In genomic region chr1:155112118-155112517, GRCm38 (mm10) we compare ENCODE assay signal across 26 mouse cellular contexts. TPM values are rescaled to one million over a fixed set of nuclear protein-coding genes. Genes with fewer than 3 reads are reported as not detected.
DNase-seq lines count a peak whose midpoint lies in the region; ATAC-seq and TF ChIP-seq lines count a peak whose summit lies in the region.
"Had no signal": no experiment of that assay in that cellular context is flagged by ENCODE, and none has a peak within 500 bp of the region (broad histone marks: within the 10 kb centered on the region; RNA-seq: fewer than 3 reads in every experiment).

No protein-coding gene starts in this region.

- H3K4me3 ChIP-seq in kidney, embryonic 14.5 days (ENCODE audit: low read length): no peak overlapping the region
- H3K4me3 ChIP-seq in kidney, adult 2 months (ENCODE audit: insufficient read depth, low read depth, low read length): no peak overlapping the region
- H3K4me3 ChIP-seq in liver, postnatal 0 days (ENCODE audit: low read depth, low read length): no peak overlapping the region
- no peak overlapping the region for H3K4me3 ChIP-seq in liver, embryonic 11.5 days (ENCODE audit: low read depth, low read length)
- H3K4me3 ChIP-seq: heart, embryonic 12.5 days; hindbrain, embryonic 13.5 days; limb, embryonic 10.5 days; limb, embryonic 15.5 days; neural tube, embryonic 15.5 days had no signal

- no peaks in the 10 kb centered on the region; the same call in 1 of the 2 replicates for H3K27me3 ChIP-seq in kidney, embryonic 14.5 days (ENCODE audit: control insufficient read depth, insufficient read depth, low read length)
- no peaks in the 10 kb centered on the region for H3K27me3 ChIP-seq in kidney, adult 2 months (replicated peaks; ENCODE audit: control insufficient read depth, insufficient read depth, low read length)
- no peaks in the 10 kb centered on the region for H3K27me3 ChIP-seq in liver, postnatal 0 days (ENCODE audit: insufficient read depth, low read length)
- H3K27me3 ChIP-seq in liver, embryonic 11.5 days (replicated peaks; ENCODE audit: control insufficient read depth, insufficient read depth, low read length): peaks cover 10% of the 10 kb centered on the region; the same call in 1 of the 2 replicates
- H3K27me3 ChIP-seq: limb, embryonic 15.5 days; neural tube, embryonic 15.5 days had no signal

- H3K4me2 ChIP-seq in kidney, embryonic 14.5 days (replicated peaks; ENCODE audit: low read depth, low read length): no peak overlapping the region
- H3K4me2 ChIP-seq in liver, postnatal 0 days (ENCODE audit: low read depth, low read length): no peak overlapping the region
- no peak overlapping the region for H3K4me2 ChIP-seq in liver, embryonic 11.5 days
- H3K4me2 ChIP-seq: heart, embryonic 12.5 days; hindbrain, embryonic 13.5 days; limb, embryonic 15.5 days; lung, embryonic 14.5 days; neural tube, embryonic 15.5 days had no signal

- intact Hi-C loops in heart, postnatal 25 days (cut with DNase I): no loop called here

- peak; percentile 75 for DNase-seq in heart, adult 11 months
- DNase-seq in heart, postnatal 25 days (ENCODE audit: low spot score): no peak
- DNase-seq in kidney, adult 2 months: no peak
- DNase-seq in liver, postnatal 0 days: no peak
- DNase-seq in liver, embryonic 11.5 days (ENCODE audit: low spot score): no peak
- DNase-seq: adrenal gland, postnatal 14 days; cerebellum, adult 11 months; cerebellum, adult 9-10 months; cerebellum, postnatal 36 days; gastrocnemius, postnatal 14 days; heart, postnatal 36 days; kidney, adult 18-20 months; layer of hippocampus, adult 9-11 months; lung, embryonic 14.5 days; lung, postnatal 14 days; right cerebral cortex, postnatal 14 days; thymus, postnatal 14 days had no signal

- no peak for TF ChIP-seq EP300 in liver, postnatal 0 days (IDR thresholded peaks at IDR 0.05; ENCODE audit: low read depth)

- no peaks in the 10 kb centered on the region for H3K36me3 ChIP-seq in kidney, embryonic 14.5 days (ENCODE audit: control insufficient read depth, insufficient read depth, low read length)
- no peaks in the 10 kb centered on the region for H3K36me3 ChIP-seq in kidney, adult 2 months (ENCODE audit: control insufficient read depth, insufficient read depth, low read length)
- H3K36me3 ChIP-seq in liver, postnatal 0 days (replicated peaks; ENCODE audit: insufficient read depth, low read length): no peaks in the 10 kb centered on the region
- no peaks in the 10 kb centered on the region for H3K36me3 ChIP-seq in liver, embryonic 11.5 days (ENCODE audit: control insufficient read depth, insufficient read depth, low read length)
- H3K36me3 ChIP-seq: heart, embryonic 12.5 days; hindbrain, embryonic 13.5 days; limb, embryonic 10.5 days; limb, embryonic 15.5 days; neural tube, embryonic 15.5 days had no signal

- peaks cover 8% of the 10 kb centered on the region for H3K4me1 ChIP-seq in kidney, embryonic 14.5 days (ENCODE audit: control insufficient read depth, insufficient read depth, low read length)
- H3K4me1 ChIP-seq in kidney, adult 2 months (ENCODE audit: control insufficient read depth, insufficient read depth, low read length): no peaks in the 10 kb centered on the region
- H3K4me1 ChIP-seq in liver, postnatal 0 days (ENCODE audit: insufficient read depth): peaks cover 5% of the 10 kb centered on the region
- H3K4me1 ChIP-seq in liver, embryonic 11.5 days (replicated peaks; ENCODE audit: control insufficient read depth, insufficient read depth, low read length): peaks cover 8% of the 10 kb centered on the region

- ATAC-seq in kidney, embryonic 14.5 days (ENCODE audit: low FRiP score, low TSS enrichment): peak; percentile 37; the same call in 1 of the 2 replicates
- ATAC-seq in liver, postnatal 0 days: 0 out of 2 replicates have a peak, but pooled peaks have one; percentile 10
- no peak; the same call in 1 of the 2 replicates for ATAC-seq in liver, embryonic 11.5 days (replicated peaks; ENCODE audit: low FRiP score)
- ATAC-seq: CD4-positive, CD25-positive, alpha-beta regulatory T cell, adult 4 months; inflammation-experienced regulatory T-cells, adult 6 months had no signal

- no peaks in the 10 kb centered on the region for H3K9me3 ChIP-seq in kidney, embryonic 14.5 days (ENCODE audit: control insufficient read depth, low read length)
- no peaks in the 10 kb centered on the region for H3K9me3 ChIP-seq in liver, postnatal 0 days (ENCODE audit: low read length)
- no peaks in the 10 kb centered on the region for H3K9me3 ChIP-seq in liver, embryonic 11.5 days (ENCODE audit: control insufficient read depth, low read length)
- H3K9me3 ChIP-seq: heart, embryonic 12.5 days; hindbrain, embryonic 13.5 days; limb, embryonic 10.5 days; limb, embryonic 15.5 days; neural tube, embryonic 15.5 days had no signal

- no peak for TF ChIP-seq POLR2A in kidney, adult 2 months (IDR thresholded peaks at IDR 0.05; ENCODE audit: low read depth, low read length)

- H3K27ac ChIP-seq in kidney, embryonic 14.5 days (ENCODE audit: low read depth, low read length): no peak overlapping the region
- H3K27ac ChIP-seq in kidney, adult 2 months (ENCODE audit: insufficient read depth, low read depth, low read length): no peak overlapping the region
- H3K27ac ChIP-seq in liver, postnatal 0 days (ENCODE audit: low read depth): no peak overlapping the region
- no peak overlapping the region for H3K27ac ChIP-seq in liver, embryonic 11.5 days (ENCODE audit: low read depth, low read length)
- H3K27ac ChIP-seq: hindbrain, embryonic 13.5 days; limb, embryonic 10.5 days; limb, embryonic 15.5 days; liver, embryonic 14.5 days; neural tube, embryonic 15.5 days had no signal

- no peak overlapping the region for H3K9ac ChIP-seq in kidney, embryonic 14.5 days (ENCODE audit: low read depth, low read length)
- H3K9ac ChIP-seq in liver, postnatal 0 days (replicated peaks): no peak overlapping the region
- H3K9ac ChIP-seq in liver, embryonic 11.5 days (ENCODE audit: low read depth, low read length): no peak overlapping the region
- H3K9ac ChIP-seq: heart, embryonic 12.5 days; hindbrain, embryonic 13.5 days; limb, embryonic 15.5 days; liver, embryonic 14.5 days; lung, embryonic 14.5 days; neural tube, embryonic 15.5 days had no signal

- TF ChIP-seq CTCF in kidney, adult 2 months (conservative IDR thresholded peaks at IDR 0.05; ENCODE audit: insufficient read depth, insufficient read length, low read depth, low read length): no peak
- no peak for TF ChIP-seq CTCF in liver, postnatal 0 days (IDR thresholded peaks at IDR 0.05; ENCODE audit: low read depth)

- 17% methylated on average over 4 of the region's 4 CpGs for WGBS in kidney, embryonic 14.5 days
- 52% methylated on average over 4 of the region's 4 CpGs for WGBS in kidney, adult 2 months
- WGBS in liver, postnatal 0 days (ENCODE audit: insufficient replicate concordance): 53% methylated on average over 4 of the region's 4 CpGs
- 47% methylated on average over 4 of the region's 4 CpGs for WGBS in liver, embryonic 11.5 days

RNA-seq across cellular contexts. Expression of gene Ier5, which starts 12.7 kb away (rescaled TPM):
- 10 to 100 TPM; 12.7 to 16.5 TPM for total RNA-seq in heart, postnatal 25 days (2021)
- polyA plus RNA-seq in kidney, embryonic 14.5 days (2014; fragmentation: Nextera tagmentation; extraction: Ambion mirVana): 13.1 and 14.8 TPM in 2 replicates
- 8.6 and 9.8 TPM in 2 replicates for polyA plus RNA-seq in kidney, adult 2 months (2012; rRNA removed)
- polyA plus RNA-seq in liver, postnatal 0 days (2015; fragmentation: Nextera tagmentation; extraction: Ambion mirVana): 1.5 and 3.2 TPM in 2 replicates
- polyA plus RNA-seq in liver, embryonic 11.5 days (2014; fragmentation: Nextera tagmentation; extraction: Ambion mirVana): 6.7 and 7.3 TPM in 2 replicates

RNA-seq across cellular contexts. Expression of gene Mr1, which starts 34.5 kb away (rescaled TPM):
- 1 to 10 TPM; 5.9 to 6.4 TPM for total RNA-seq in heart, postnatal 25 days (2021)
- polyA plus RNA-seq in kidney, embryonic 14.5 days (2014; fragmentation: Nextera tagmentation; extraction: Ambion mirVana): 4.6 and 4.8 TPM in 2 replicates
- polyA plus RNA-seq in kidney, adult 2 months (2012; rRNA removed): 3.3 and 4.5 TPM in 2 replicates
- polyA plus RNA-seq in liver, postnatal 0 days (2015; fragmentation: Nextera tagmentation; extraction: Ambion mirVana): 0.78 and 0.92 TPM in 2 replicates
- polyA plus RNA-seq in liver, embryonic 11.5 days (2014; fragmentation: Nextera tagmentation; extraction: Ambion mirVana): 0.81 and 1.2 TPM in 2 replicates

RNA-seq across cellular contexts. Expression of gene Stx6, which starts 46.4 kb away (rescaled TPM):
- 10 to 100 TPM; 25.2 to 26.5 TPM for total RNA-seq in heart, postnatal 25 days (2021)
- polyA plus RNA-seq in kidney, embryonic 14.5 days (2014; fragmentation: Nextera tagmentation; extraction: Ambion mirVana): 69.2 and 86.8 TPM in 2 replicates
- polyA plus RNA-seq in kidney, adult 2 months (2012; rRNA removed): 38.9 and 42.6 TPM in 2 replicates
- 6.0 and 8.5 TPM in 2 replicates for polyA plus RNA-seq in liver, postnatal 0 days (2015; fragmentation: Nextera tagmentation; extraction: Ambion mirVana)
- polyA plus RNA-seq in liver, embryonic 11.5 days (2014; fragmentation: Nextera tagmentation; extraction: Ambion mirVana): 36.0 and 36.9 TPM in 2 replicates
